Mouse (Mus musculus) urinary bladder, postnatal 14 days (tissue): ENCODE measurements at regions not wholly inside any gene's neighbourhood (a gene's known extent, or its start where the extent isn't known, plus 50 kb on each side); places are given as distances from the start of the nearest gene placed in this dataset.

ENCODE experiments used
- DNase-seq: peaks from one replicate; pipeline ENCODE4 v3.0.0; 2021; ENCODE audit warnings: low spot score

- DNase-seq = no peak
These were observed 189.5 kb upstream of the Rybp start for GRCm38 (mm10) chr6:100476550-100477366.

- DNase-seq = no peak
These were observed 188.2 kb upstream of the Rybp start for GRCm38 (mm10) chr6:100475341-100475955.

GRCm38 (mm10) chr6:100474326-100474725 lies 187.0 kb upstream of the Rybp start:
- DNase-seq = no peak

GRCm38 (mm10) chr6:100470071-100470470 lies 182.8 kb upstream of the Rybp start:
- DNase-seq = no peak

- no peak for DNase-seq
These were observed 175.5 kb upstream of the Rybp start for GRCm38 (mm10) chr6:100462757-100463156.

- DNase-seq = no peak
These were observed 166.1 kb upstream of the Rybp start for GRCm38 (mm10) chr6:100453401-100453800.

- DNase-seq = no peak
These were observed 165.1 kb upstream of the Rybp start for GRCm38 (mm10) chr6:100452097-100453002.

GRCm38 (mm10) chr6:100450108-100450507 lies 162.8 kb upstream of the Rybp start:
- no peak for DNase-seq

- no peak for DNase-seq
These were observed 161.8 kb upstream of the Rybp start for GRCm38 (mm10) chr6:100449087-100449486.

- DNase-seq = no peak
These were observed 159.9 kb upstream of the Rybp start for GRCm38 (mm10) chr6:100447211-100447610.

- DNase-seq = no peak
These were observed 159.5 kb upstream of the Rybp start for GRCm38 (mm10) chr6:100446804-100447203.

GRCm38 (mm10) chr6:100439071-100439737 lies 151.9 kb upstream of the Rybp start:
- DNase-seq = no peak

GRCm38 (mm10) chr6:100438511-100438991 lies 151.3 kb upstream of the Rybp start:
- peak; percentile 16 for DNase-seq

GRCm38 (mm10) chr6:100437980-100438379 lies 150.7 kb upstream of the Rybp start:
- DNase-seq = no peak

- no peak for DNase-seq
These were observed 149.2 kb upstream of the Rybp start for GRCm38 (mm10) chr6:100436507-100436906.

GRCm38 (mm10) chr6:100435222-100435621 lies 147.9 kb upstream of the Rybp start:
- DNase-seq = no peak

GRCm38 (mm10) chr6:100433534-100433867 lies 146.2 kb upstream of the Rybp start:
- DNase-seq = no peak

GRCm38 (mm10) chr6:100432688-100433533 lies 145.6 kb upstream of the Rybp start:
- DNase-seq = no peak

- DNase-seq = no peak
These were observed 143.0 kb upstream of the Rybp start for GRCm38 (mm10) chr6:100430286-100430685.

- no peak for DNase-seq
These were observed 142.2 kb upstream of the Rybp start for GRCm38 (mm10) chr6:100429511-100429910.

GRCm38 (mm10) chr6:100428759-100429158 lies 141.5 kb upstream of the Rybp start:
- DNase-seq = no peak
